Mouse (Mus musculus) MEL (cell line): ENCODE data around the gene Ston1. TPM values are rescaled to one million over a fixed set of nuclear protein-coding genes. Genes with fewer than 3 reads are reported as not detected.

Experiments
- DNase-seq: peaks from one replicate; pipeline ENCODE4 v3.0.0; 2011; ENCODE audit warnings: low read depth, low spot score
- H3K27ac ChIP-seq: 2 replicates; pipeline ENCODE4 v1.5.1; 2012; ENCODE audit warnings: low read depth, mild to moderate bottlenecking, control low read depth, low read length, moderate library complexity; ENCODE audit not compliant: control insufficient read depth
- H3K27me3 ChIP-seq, 2 experiments: fragments of 150-350 bp in 1 of 2; sonication (generic) in 1 of 2; 2 replicates each; pipeline ENCODE4 v1.6.1; 2012; ENCODE audit warnings: low read length in 2 of 2, mild to moderate bottlenecking in 2 of 2, improper control_type of control experiment in 1 of 2, moderate library complexity in 1 of 2; ENCODE audit not compliant: insufficient read depth in 2 of 2, control insufficient read depth in 1 of 2
- H3K36me3 ChIP-seq, 2 experiments: 2 replicates each; pipeline ENCODE4 v1.6.1; 2012 to 2014; ENCODE audit warnings: low read length in 2 of 2, improper control_type of control experiment in 1 of 2, inconsistent platforms in 1 of 2, mild to moderate bottlenecking in 1 of 2; ENCODE audit not compliant: insufficient read depth in 2 of 2, control insufficient read depth in 1 of 2
- H3K4me1 ChIP-seq, 2 experiments: fragments of 150-350 bp in 1 of 2; sonication (generic) in 1 of 2; 2 replicates each; pipeline ENCODE4 v1.6.1; 2012; ENCODE audit warnings: low read length in 2 of 2, improper control_type of control experiment in 1 of 2, mild to moderate bottlenecking in 1 of 2; ENCODE audit not compliant: insufficient read depth in 2 of 2, control insufficient read depth in 1 of 2
- H3K4me3 ChIP-seq, 2 experiments: fragments of 150-350 bp in 1 of 2; sonication (generic) in 1 of 2; 2 replicates each; pipeline ENCODE4 v1.5.1; 2012; ENCODE audit warnings: low read depth in 2 of 2, low read length in 2 of 2, mild to moderate bottlenecking in 2 of 2, moderate library complexity in 2 of 2, control low read depth in 1 of 2, improper control_type of control experiment in 1 of 2; ENCODE audit not compliant: control insufficient read depth in 1 of 2, insufficient read depth in 1 of 2
- H3K79me2 ChIP-seq: 2 replicates; pipeline ENCODE4 v1.6.1; 2012; ENCODE audit warnings: mild to moderate bottlenecking, low read length, moderate library complexity; ENCODE audit not compliant: control insufficient read depth, poor library complexity, insufficient read depth
- H3K9ac ChIP-seq: 2 replicates; pipeline ENCODE4 v1.6.1; 2012; ENCODE audit warnings: low read depth, mild to moderate bottlenecking, control low read depth, low read length, moderate library complexity; ENCODE audit not compliant: control insufficient read depth, poor library complexity, severe bottlenecking
- H3K9me3 ChIP-seq: fragments of 150-350 bp; sonication (generic); replicated peaks from 2 replicates; pipeline ENCODE4 v1.6.1; 2012; ENCODE audit warnings: mild to moderate bottlenecking, low read length, improper control_type of control experiment, moderate library complexity; ENCODE audit not compliant: insufficient read depth
- CHD1 ChIP-seq: IDR thresholded peaks from 2 replicates; pipeline ENCODE4 v1.6.1; 2012; ENCODE audit warnings: low read depth, mild to moderate bottlenecking, inconsistent platforms, low read length, improper control_type of control experiment
- CHD2 ChIP-seq: IDR thresholded peaks from 2 replicates; pipeline ENCODE4 v1.6.1; 2011; ENCODE audit warnings: low read length, improper control_type of control experiment
- CTCF ChIP-seq, 3 experiments: IDR thresholded peaks in 2 of 3; conservative IDR thresholded peaks in 1 of 3; 2 replicates each; pipeline ENCODE4 v1.5.1; 2011 to 2012; ENCODE audit warnings: low read length in 3 of 3, low read depth in 2 of 3, mild to moderate bottlenecking in 2 of 3, improper control_type of control experiment in 1 of 3, inconsistent platforms in 1 of 3, mixed read lengths in 1 of 3, moderate library complexity in 1 of 3; ENCODE audit not compliant: control insufficient read depth in 1 of 3, insufficient read depth in 1 of 3, poor library complexity in 1 of 3, severe bottlenecking in 1 of 3
- ELF1 ChIP-seq: IDR thresholded peaks from 2 replicates; pipeline ENCODE4 v1.6.1; 2014; ENCODE audit warnings: low read depth, mild to moderate bottlenecking, inconsistent platforms, low read length, improper control_type of control experiment, moderate library complexity
- EP300 ChIP-seq, 2 experiments: IDR thresholded peaks; 2 replicates each; pipeline ENCODE4 v1.6.1; 2011; ENCODE audit warnings: improper control_type of control experiment in 2 of 2, low read length in 2 of 2, low read depth in 1 of 2, mild to moderate bottlenecking in 1 of 2
- ETS1 ChIP-seq: IDR thresholded peaks from 2 replicates; pipeline ENCODE4 v1.6.1; 2012; ENCODE audit warnings: low read depth, mild to moderate bottlenecking, inconsistent platforms, low read length, improper control_type of control experiment, moderate library complexity
- GABPA ChIP-seq: IDR thresholded peaks from 2 replicates; pipeline ENCODE4 v1.6.1; 2012; ENCODE audit warnings: low read depth, mild to moderate bottlenecking, inconsistent platforms, low read length, improper control_type of control experiment, moderate library complexity
- GATA1 ChIP-seq: IDR thresholded peaks from 2 replicates; pipeline ENCODE4 v1.6.1; 2011; ENCODE audit warnings: low read depth, low read length, improper control_type of control experiment
- HCFC1 ChIP-seq: IDR thresholded peaks from 2 replicates; pipeline ENCODE4 v1.6.1; 2012; ENCODE audit warnings: low read depth, mild to moderate bottlenecking, inconsistent platforms, low read length, improper control_type of control experiment, moderate library complexity
- JUND ChIP-seq: IDR thresholded peaks from 2 replicates; pipeline ENCODE4 v1.6.1; 2011; ENCODE audit warnings: low read depth, mild to moderate bottlenecking, improper control_type of control experiment, low read length
- KAT2A ChIP-seq: conservative IDR thresholded peaks from 2 replicates; pipeline ENCODE4 v1.6.1; 2012; ENCODE audit warnings: low read depth, low read length, improper control_type of control experiment, inconsistent platforms
- MAX ChIP-seq: IDR thresholded peaks from 2 replicates; pipeline ENCODE4 v1.6.1; 2011; ENCODE audit warnings: low read length, improper control_type of control experiment
- MEF2A ChIP-seq: IDR thresholded peaks from 2 replicates; pipeline ENCODE4 v1.6.1; 2014; ENCODE audit warnings: low read depth, mild to moderate bottlenecking, inconsistent platforms, low read length, improper control_type of control experiment; ENCODE audit not compliant: poor library complexity, insufficient replicate concordance, severe bottlenecking; ENCODE audit errors: extremely low read depth
- MXI1 ChIP-seq: IDR thresholded peaks from 2 replicates; pipeline ENCODE4 v1.6.1; 2011; ENCODE audit warnings: mild to moderate bottlenecking, low read depth, low read length, improper control_type of control experiment
- MYC ChIP-seq: IDR thresholded peaks from 2 replicates; pipeline ENCODE4 v1.6.1; 2011; ENCODE audit warnings: low read depth, mild to moderate bottlenecking, low read length, improper control_type of control experiment, moderate library complexity
- NRF1 ChIP-seq: IDR thresholded peaks from 2 replicates; pipeline ENCODE4 v1.6.1; 2014; ENCODE audit warnings: low read depth, mild to moderate bottlenecking, inconsistent platforms, low read length, improper control_type of control experiment, moderate library complexity; ENCODE audit not compliant: poor library complexity, insufficient read depth, severe bottlenecking
- POLR2A ChIP-seq, 2 experiments: IDR thresholded peaks; 2 replicates each; pipeline ENCODE4 v1.6.1; 2011 to 2012; ENCODE audit warnings: low read length in 2 of 2, mild to moderate bottlenecking in 2 of 2, control low read depth in 1 of 2, improper control_type of control experiment in 1 of 2, low read depth in 1 of 2, moderate library complexity in 1 of 2; ENCODE audit not compliant: control insufficient read depth in 1 of 2, insufficient read depth in 1 of 2, poor library complexity in 1 of 2
- POLR2AphosphoS2 ChIP-seq: IDR thresholded peaks from 2 replicates; pipeline ENCODE4 v1.6.1; 2011; ENCODE audit warnings: low read length, improper control_type of control experiment
- POLR2AphosphoS5 ChIP-seq: IDR thresholded peaks from 2 replicates; pipeline ENCODE4 v1.6.1; 2012; ENCODE audit warnings: low read depth, borderline replicate concordance, mild to moderate bottlenecking, inconsistent platforms, low read length, moderate library complexity, mixed read lengths
- RCOR1 ChIP-seq: IDR thresholded peaks from 2 replicates; pipeline ENCODE4 v1.6.1; 2012; ENCODE audit warnings: low read depth, mild to moderate bottlenecking, inconsistent platforms, low read length, improper control_type of control experiment
- SIN3A ChIP-seq: IDR thresholded peaks from 2 replicates; pipeline ENCODE4 v1.6.1; 2012; ENCODE audit warnings: low read length, improper control_type of control experiment, inconsistent platforms
- SMC3 ChIP-seq: IDR thresholded peaks from 2 replicates; pipeline ENCODE4 v1.6.1; 2011; ENCODE audit warnings: low read depth, low read length, improper control_type of control experiment
- TAL1 ChIP-seq: IDR thresholded peaks from 2 replicates; pipeline ENCODE4 v1.6.1; 2012; ENCODE audit warnings: mild to moderate bottlenecking, inconsistent platforms, low read length, moderate library complexity, mixed read lengths
- TBP ChIP-seq: IDR thresholded peaks from 2 replicates; pipeline ENCODE4 v1.8.0; 2011; ENCODE audit warnings: low read depth, low read length, improper control_type of control experiment
- TCF12 ChIP-seq: IDR thresholded peaks from 2 replicates; pipeline ENCODE4 v1.6.1; 2014; ENCODE audit warnings: low read depth, mild to moderate bottlenecking, inconsistent platforms, low read length, improper control_type of control experiment, moderate library complexity
- UBTF ChIP-seq: IDR thresholded peaks from 2 replicates; pipeline ENCODE4 v1.6.1; 2012; ENCODE audit warnings: low read depth, mild to moderate bottlenecking, inconsistent platforms, low read length, improper control_type of control experiment, moderate library complexity, borderline replicate concordance; ENCODE audit not compliant: insufficient read depth
- USF2 ChIP-seq, 2 experiments: IDR thresholded peaks; 2 replicates each; pipeline ENCODE4 v1.6.1; 2011 to 2012; ENCODE audit warnings: improper control_type of control experiment in 2 of 2, low read length in 2 of 2, borderline replicate concordance in 1 of 2, inconsistent platforms in 1 of 2, low read depth in 1 of 2, mild to moderate bottlenecking in 1 of 2; ENCODE audit not compliant: insufficient read depth in 1 of 2
- ZC3H11A ChIP-seq: IDR thresholded peaks from 2 replicates; pipeline ENCODE4 v1.6.1; 2012; ENCODE audit warnings: low read depth, mild to moderate bottlenecking, inconsistent platforms, low read length, improper control_type of control experiment
- ZKSCAN1 ChIP-seq: IDR thresholded peaks from 2 replicates; pipeline ENCODE4 v1.6.1; 2012; ENCODE audit warnings: low read depth, mild to moderate bottlenecking, inconsistent platforms, low read length, improper control_type of control experiment, moderate library complexity
- ZMIZ1 ChIP-seq: IDR thresholded peaks from 2 replicates; pipeline ENCODE4 v1.6.1; 2012; ENCODE audit warnings: low read depth, mild to moderate bottlenecking, inconsistent platforms, low read length, improper control_type of control experiment, moderate library complexity
- polyA plus RNA-seq, 2 experiments: library from polyadenylated mRNA; stranded (reverse) in 1 of 2; unstranded in 1 of 2; fragments of >175 nt in 1 of 2; fragments of >200 nt in 1 of 2; gene quantifications; 2 replicates each; pipeline versions ENCODE4 v1.2.1 to v1.2.4; 2012; ENCODE audit warnings: low replicate concordance in 2 of 2, low read depth in 1 of 2; ENCODE audit not compliant: insufficient read length in 2 of 2, insufficient read depth in 1 of 2, missing spikeins in 1 of 2
- total RNA-seq: library from RNA; depleted of rRNA; stranded (reverse); fragments of 300-350 nt; gene quantifications from 2 replicates; pipeline ENCODE4 v1.2.3, GENCODE M21; 2012

Ston1 gene
- total and polyA plus RNA-seq, 3 experiments: 0.39 to 4.9 TPM; not detected in 1

DNA sequence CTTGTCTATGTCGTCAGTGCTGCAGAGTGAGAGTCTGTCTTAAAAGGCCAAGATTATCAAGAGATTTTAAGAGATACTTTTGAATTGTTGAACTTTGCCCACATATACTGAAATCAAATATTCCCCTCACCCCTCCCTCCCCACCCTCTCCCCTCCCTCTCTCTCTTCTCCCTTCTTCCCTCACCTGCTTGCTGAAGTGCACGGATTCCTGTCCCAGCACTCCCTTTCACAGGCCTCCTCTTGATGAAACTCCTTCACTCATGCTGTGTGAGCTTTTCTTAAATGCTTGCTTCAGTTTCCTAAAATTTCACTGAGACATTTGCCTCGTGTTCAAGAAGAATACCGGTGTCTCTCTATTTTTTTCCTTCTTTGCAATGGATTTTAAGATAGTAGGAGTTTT is 105.6 kb downstream of the Ston1 start:
- no peak overlapping the region for H3K9ac ChIP-seq
- H3K27me3 ChIP-seq: no peaks in the 10 kb centered on the region
- no peaks in the 10 kb centered on the region for H3K79me2 ChIP-seq
- H3K36me3 ChIP-seq: no peaks in the 10 kb centered on the region
- TF ChIP-seq NRF1 (no peak), MEF2A (no peak), HCFC1 (no peak), GATA1 (no peak), EP300 (IDR thresholded peaks at IDR 0.05; ENCODE audit: low read depth in 1 of 2, low read length in 2 of 2) (no peak), GABPA (no peak), UBTF (no peak), CHD2 (no peak), TAL1 (no peak), ETS1 (no peak), ELF1 (no peak), POLR2AphosphoS5 (no peak), MYC (no peak), JUND (no peak), RCOR1 (no peak), ZMIZ1 (no peak), SIN3A (no peak)
- no peak overlapping the region for H3K4me3 ChIP-seq
- DNase-seq: no peak
- no peak overlapping the region for H3K27ac ChIP-seq
- H3K4me1 ChIP-seq: no peaks in the 10 kb centered on the region
- no peaks in the 10 kb centered on the region for H3K9me3 ChIP-seq

DNA sequence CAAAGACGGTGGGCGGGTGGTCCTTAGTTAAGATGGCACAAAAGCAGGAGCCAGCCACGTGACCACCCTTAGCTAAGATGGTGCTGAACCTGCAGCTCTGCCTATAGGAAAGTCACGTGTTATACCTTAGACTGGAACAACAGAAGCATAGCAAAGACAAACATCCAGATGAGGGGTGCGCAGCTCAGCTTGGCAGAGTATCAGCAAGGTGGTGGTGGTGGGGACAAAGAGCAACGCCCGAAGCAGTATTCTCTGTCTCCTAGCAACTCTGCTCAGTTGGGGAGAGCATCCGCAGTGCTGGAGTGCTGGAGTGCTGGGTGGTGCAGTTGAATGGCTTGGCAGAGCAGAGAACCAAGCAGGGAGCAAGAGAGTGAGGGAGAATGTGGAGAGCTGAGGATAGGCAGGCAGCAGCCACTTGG is 108.8 kb downstream of the Ston1 start:
- Histone ChIP-seq H3K27ac (no peak overlapping the region), H3K9me3 (no peaks in the 10 kb centered on the region), H3K79me2 (no peaks in the 10 kb centered on the region), H3K4me1 (no peaks in the 10 kb centered on the region), H3K4me3 (no peak overlapping the region)
- TF ChIP-seq TCF12 (no peak), ZC3H11A (no peak), MXI1 (no peak), TBP (no peak), UBTF (no peak), KAT2A (no peak), ZKSCAN1 (no peak), MAX (no peak), SMC3 (no peak), CHD1 (no peak), RCOR1 (no peak), GABPA (no peak), USF2 (IDR thresholded peaks at IDR 0.05; ENCODE audit: borderline replicate concordance in 1 of 2, insufficient read depth in 1 of 2, low read depth in 1 of 2, low read length in 2 of 2) (no peak), HCFC1 (no peak), CTCF (IDR thresholded peaks at IDR 0.05 in 2 of 3, conservative IDR thresholded peaks at IDR 0.05 in 1 of 3; ENCODE audit: control insufficient read depth in 1 of 3, insufficient read depth in 1 of 3, low read depth in 2 of 3, low read length in 3 of 3, poor library complexity in 1 of 3, severe bottlenecking in 1 of 3) (no peak), TAL1 (no peak), POLR2A (IDR thresholded peaks at IDR 0.05; ENCODE audit: control insufficient read depth in 1 of 2, insufficient read depth in 1 of 2, low read depth in 1 of 2, low read length in 2 of 2, poor library complexity in 1 of 2) (no peak), ELF1 (no peak), POLR2AphosphoS2 (no peak)
- TF ChIP-seq, all 39 proteins: peak for 0
- no peaks in the 10 kb centered on the region for H3K27me3 ChIP-seq
- DNase-seq: no peak
- H3K36me3 ChIP-seq: no peaks in the 10 kb centered on the region
- H3K9ac ChIP-seq: no peak overlapping the region
